Mouse (Mus musculus): ENCODE data around the gene Tmem164.
A peak's percentile ranks its signal among the peaks of the same experiment; 100 is the strongest.

DNA sequence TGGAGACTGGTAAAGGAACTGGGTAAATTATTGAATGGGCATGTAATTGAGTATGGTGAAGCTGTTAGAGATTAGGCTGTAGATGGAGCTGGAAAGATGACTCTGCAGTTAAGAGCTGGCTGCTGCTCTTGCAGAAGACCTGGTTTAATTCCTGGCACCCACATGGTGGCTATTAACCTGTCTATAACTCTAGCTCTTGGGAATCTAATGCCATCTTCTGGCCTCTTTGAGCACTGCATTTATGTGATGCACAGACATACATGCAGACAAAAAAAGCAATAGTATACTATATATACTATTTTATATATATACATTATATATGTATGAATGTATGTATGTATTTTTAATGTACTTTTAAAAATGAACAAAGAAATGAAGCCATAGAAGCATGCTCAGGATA lies 66.2 kb downstream of the Tmem164 start:
- TF ChIP-seq POLR2A (IDR thresholded peaks at IDR 0.05; ENCODE audit: insufficient read depth, low read depth, low read length): no peak
- peak; percentile 40 for TF ChIP-seq CTCF (IDR thresholded peaks at IDR 0.05)
